Mouse (Mus musculus): ENCODE data around the gene Ciita.

DNA sequence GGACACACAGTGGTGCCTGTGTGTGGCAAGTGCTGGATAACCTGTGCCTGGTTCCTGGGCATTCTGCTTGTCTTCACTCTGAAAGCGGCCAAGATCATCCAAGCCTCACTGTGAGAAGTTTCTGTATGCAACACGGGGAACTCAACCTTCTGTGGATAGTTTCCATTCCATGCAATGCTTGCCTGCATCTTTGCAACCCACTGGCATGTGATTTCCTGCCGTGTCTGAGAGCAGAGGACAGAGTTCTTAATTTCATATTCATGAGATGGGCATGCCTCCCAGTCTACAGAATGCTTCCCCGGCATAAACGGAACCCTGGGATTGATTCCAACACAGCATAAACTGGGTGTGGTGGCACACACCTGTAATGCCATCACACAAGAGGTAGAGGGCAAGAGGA is 41.8 kb upstream of the Ciita start:
- no peak for TF ChIP-seq SIN3A (IDR thresholded peaks at IDR 0.05; ENCODE audit: low read length)
- TF ChIP-seq CTCF (conservative IDR thresholded peaks at IDR 0.05 in 1 of 2, IDR thresholded peaks at IDR 0.05 in 1 of 2; ENCODE audit: low read depth in 2 of 2, low read length in 2 of 2): no peak

Data from CH12.LX (cell line).